Mouse (Mus musculus) 3T3-L1 (cell line): ENCODE measurements around the gene Faf1.
A peak's percentile ranks its signal among the peaks of the same experiment; 100 is the strongest.
"Not testable (repeated sequence)": the region's sequence is repeated elsewhere in the genome, so short reads cannot be mapped to it uniquely, and the experiment has no call there.

Source experiments
- DNase-seq: peaks from one replicate; pipeline ENCODE4 v3.0.0-alpha.2; 2015; ENCODE audit warnings: low read depth, low spot score

Gene Faf1

GRCm38 (mm10) chr4:109665101-109665981 is 11.0 kb upstream of the Faf1 start:
- DNase-seq = peak; percentile 82

DNA sequence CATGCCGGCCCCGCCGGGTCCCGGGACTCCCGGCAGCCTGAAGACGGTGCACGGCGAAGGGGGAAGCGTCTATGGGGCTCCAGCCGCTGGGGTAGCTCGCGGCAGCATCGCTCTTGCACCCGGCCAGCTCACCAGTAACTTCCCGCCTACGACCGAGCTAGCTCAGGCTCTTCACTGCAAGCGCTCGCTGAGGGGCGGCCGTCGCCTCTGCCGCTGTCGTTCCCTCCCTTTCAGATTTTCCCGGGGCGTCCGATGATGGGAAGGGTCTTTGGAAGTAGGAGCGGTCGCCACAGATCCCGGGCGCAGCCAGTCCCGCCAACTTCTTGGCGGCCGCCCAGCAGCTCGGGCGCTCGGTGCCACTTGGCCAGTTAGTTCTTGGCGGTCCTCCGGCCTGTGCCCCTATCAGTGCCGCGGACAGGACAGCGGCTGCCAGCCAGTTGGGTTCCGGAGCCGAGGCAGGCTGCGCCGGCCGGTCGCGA is 10.4 kb upstream of the Faf1 start:
- DNase-seq = no peak

DNA sequence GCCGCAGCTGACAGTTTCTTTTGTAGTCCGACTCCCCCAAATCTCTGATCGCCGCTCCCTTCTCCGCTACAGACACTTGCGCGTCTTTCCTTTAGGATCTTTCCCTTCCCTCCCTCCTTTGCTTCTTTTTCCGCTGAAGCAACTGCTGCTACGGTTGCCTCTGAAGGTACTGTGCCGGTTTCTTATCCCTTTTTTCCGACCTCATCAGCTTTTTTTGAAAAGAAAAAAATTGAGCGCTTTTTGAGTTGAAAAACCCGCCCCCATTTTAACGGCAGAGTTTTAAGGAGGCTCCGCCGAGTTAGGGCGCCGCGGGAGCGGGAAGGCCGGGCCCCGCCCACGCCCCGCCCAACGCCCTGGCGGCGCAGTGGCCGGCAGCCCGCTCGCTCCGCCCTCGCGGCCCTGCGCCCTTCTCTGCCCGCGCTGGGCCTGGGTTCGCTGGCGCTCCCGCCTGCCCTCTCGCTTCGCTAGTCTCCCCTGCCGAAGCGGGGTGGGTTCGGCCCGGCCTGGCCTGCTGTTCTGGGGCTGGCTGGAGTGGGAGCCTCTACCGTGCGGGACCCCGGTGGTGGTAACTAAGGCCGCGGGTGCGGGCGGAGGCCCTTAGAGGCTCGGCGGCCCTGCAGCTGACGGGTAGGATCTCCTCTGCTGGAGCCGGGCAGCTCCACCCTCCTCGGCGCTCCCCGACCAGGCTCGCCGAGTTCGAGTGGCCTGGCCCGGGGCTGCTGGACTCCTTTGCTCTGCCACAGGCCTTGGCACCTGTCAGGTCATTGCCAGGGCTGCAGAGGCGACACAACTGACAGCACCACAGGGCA is 9.7 kb upstream of the Faf1 start, which contains the start of gene Cdkn2c:
Gene Cdkn2c (minus strand): TSS at position 729 of the 809 bp plus-strand sequence.
- DNase-seq = peak; percentile 85

DNA sequence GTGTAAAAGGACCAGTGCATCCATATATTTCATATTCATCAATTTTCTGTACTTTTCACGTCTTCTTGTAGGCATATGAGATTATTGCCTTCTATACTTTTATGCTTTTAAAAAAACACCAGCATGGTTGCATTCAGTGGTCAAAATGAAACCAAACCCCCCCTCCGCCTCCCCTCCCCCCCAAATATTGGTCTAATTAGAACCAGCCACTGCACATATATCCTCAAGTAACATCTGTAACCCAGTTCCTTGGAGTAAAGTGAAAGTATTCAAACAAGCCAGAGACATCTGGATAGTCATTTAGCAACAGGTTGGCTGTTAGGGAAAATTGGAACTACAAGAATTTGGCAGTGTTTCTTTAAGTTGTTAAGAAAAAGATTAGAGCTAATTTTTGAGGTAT is 8.9 kb upstream of the Faf1 start:
- peak; percentile 63 for DNase-seq

GRCm38 (mm10) chr4:109670213-109670612 is 6.2 kb upstream of the Faf1 start:
- peak; percentile 70 for DNase-seq

GRCm38 (mm10) chr4:109671941-109672340 is 4.4 kb upstream of the Faf1 start:
- DNase-seq = no peak

DNA sequence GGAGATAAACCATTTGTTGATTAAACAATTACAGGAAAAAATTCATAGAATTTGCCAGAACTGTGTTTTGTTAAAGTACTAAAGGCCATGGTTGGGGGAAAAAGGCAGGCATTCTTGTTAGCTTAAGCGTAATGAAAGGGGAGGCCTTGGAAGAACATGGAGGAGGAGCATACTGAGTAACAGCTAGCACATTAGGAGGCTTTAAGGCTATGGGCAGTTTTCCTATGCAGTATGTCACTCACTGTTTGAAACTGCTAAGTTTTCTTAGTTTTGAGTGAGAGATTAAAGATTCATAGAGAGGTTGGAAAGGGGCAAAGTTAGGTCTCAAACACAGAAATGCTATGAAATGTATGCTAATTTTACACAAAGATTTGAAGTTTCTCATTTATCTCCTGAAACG is 2.3 kb upstream of the Faf1 start:
- no peak for DNase-seq

GRCm38 (mm10) chr4:109677221-109677620 is 833 bp downstream of the Faf1 start:
- DNase-seq = no peak

DNA sequence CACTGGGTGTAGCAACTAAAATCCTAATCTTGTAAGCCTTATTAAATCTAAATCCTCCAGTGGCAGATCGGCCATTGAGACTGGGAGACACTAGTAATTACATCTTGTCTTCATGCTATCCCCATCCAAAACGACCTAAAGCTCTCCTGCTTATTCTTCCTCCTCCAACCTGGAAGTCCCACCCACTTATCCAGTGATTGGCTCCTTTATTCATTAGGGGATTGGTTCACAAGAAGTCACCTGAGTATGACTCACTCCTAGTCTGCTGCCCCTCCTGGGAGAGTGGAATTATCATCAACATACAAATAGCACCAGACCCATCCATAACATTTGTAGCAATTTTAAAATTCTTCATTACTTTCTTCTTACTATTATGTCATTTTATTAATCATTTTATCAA is 7.2 kb downstream of the Faf1 start:
- DNase-seq = no peak

DNA sequence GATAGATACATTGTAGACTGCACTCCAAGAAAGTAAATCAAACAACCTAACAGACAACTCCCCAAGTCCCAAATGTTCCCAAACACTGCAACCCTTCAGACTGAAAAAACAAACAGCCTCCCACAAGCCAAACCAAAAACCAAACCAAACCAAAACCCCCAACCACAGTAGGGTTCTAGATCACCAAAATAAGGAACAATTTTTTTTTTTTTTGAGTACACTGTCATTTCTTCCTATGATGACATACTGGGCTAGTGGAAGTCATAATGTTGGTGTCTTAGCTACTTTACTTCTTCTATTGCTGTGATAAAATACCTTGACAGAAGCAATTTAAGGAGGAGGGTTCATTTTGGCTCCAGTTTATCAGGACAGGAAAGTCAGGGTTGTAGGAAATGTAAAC is 16.3 kb downstream of the Faf1 start:
- DNase-seq = no peak

DNA sequence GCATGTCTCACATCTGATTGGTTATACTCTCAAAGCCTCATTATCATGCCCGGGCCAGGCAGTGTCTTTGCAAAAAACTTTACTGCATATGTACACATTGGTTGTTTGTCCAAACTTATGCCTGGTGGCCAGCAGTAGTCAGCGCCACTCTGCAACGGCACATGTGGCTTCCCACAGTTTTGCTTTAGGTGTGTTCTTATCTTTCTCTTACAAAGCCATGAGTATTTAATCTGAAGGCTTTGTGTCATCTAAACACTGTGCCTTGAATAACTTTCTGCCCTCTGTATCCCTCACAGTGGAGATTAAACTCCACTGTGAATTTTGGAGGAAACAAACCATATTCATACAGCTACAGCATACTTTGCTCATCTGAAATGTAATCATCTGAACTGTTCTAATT is 24.3 kb downstream of the Faf1 start:
- not testable (repeated sequence) for DNase-seq

DNA sequence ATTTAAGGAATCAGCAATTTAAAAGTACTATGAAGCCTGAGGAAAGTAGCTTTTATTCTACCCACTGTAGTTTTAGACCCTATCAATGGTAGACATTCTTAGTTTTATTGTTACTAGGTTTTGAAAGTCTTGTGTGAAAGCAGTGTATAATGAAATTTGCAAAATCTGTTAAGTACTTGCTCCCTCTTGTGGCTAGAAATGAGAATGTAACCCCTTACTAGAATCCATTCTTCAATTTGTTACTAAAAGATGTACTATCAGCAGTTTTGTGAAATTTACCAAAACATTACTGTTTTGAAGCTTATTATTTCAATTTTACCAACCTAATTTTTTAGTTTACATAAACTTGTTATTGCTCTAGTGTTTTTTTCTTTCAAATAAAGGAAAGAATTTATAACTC is 27.2 kb downstream of the Faf1 start:
- peak; percentile 84 for DNase-seq

DNA sequence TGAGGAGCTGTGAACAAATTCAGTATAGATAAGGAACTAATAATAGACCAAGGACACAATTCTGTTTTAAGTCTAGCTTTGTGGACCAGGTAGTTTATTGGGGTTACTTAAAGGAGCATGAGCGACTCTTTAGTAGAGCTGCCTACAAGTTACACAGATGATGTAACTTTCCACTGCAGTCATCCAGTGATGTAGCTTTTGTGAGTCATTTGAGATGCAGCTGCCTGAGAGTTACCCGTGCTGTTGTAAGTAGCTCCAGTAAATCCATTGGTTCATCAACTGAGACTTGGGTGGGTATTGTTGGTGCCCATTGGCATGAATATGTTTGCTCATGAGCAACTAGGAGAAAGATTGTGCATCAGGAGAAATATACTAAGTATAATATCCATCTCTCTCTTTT is 29.0 kb downstream of the Faf1 start:
- DNase-seq = peak; percentile 55

DNA sequence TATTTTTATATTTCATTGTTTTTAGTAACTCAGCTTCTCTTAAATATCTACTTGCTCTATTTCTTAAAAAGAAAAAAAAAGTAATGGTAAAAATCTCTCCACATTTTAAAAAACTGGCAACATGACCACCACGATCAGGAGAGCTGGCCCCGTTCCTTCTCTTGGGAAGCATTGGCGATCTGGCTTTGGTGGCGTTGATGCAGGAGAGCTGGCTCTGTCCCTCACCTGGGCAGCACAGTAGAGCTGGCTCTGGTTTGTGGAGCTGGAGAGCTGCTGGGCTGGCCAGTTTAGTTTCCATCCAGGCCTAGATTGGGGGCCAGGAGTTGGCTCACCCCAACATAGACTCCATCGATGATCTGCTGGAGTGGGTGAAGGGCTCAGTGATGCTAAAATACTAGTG is 42.9 kb downstream of the Faf1 start:
- DNase-seq = no peak

- DNase-seq = peak; percentile 79
These were observed 52.9 kb downstream of the Faf1 start for GRCm38 (mm10) chr4:109729281-109729680.

- peak; percentile 65 for DNase-seq
These were observed 59.4 kb downstream of the Faf1 start for GRCm38 (mm10) chr4:109735754-109736153.

GRCm38 (mm10) chr4:109743984-109744383 is 67.6 kb downstream of the Faf1 start:
- peak; percentile 15 for DNase-seq

GRCm38 (mm10) chr4:109759031-109759430 is 82.6 kb downstream of the Faf1 start:
- DNase-seq = peak; percentile 71

GRCm38 (mm10) chr4:109759901-109760300 is 83.5 kb downstream of the Faf1 start:
- DNase-seq = no peak

- DNase-seq = no peak
These were observed 84.1 kb downstream of the Faf1 start for GRCm38 (mm10) chr4:109760501-109760900.

DNA sequence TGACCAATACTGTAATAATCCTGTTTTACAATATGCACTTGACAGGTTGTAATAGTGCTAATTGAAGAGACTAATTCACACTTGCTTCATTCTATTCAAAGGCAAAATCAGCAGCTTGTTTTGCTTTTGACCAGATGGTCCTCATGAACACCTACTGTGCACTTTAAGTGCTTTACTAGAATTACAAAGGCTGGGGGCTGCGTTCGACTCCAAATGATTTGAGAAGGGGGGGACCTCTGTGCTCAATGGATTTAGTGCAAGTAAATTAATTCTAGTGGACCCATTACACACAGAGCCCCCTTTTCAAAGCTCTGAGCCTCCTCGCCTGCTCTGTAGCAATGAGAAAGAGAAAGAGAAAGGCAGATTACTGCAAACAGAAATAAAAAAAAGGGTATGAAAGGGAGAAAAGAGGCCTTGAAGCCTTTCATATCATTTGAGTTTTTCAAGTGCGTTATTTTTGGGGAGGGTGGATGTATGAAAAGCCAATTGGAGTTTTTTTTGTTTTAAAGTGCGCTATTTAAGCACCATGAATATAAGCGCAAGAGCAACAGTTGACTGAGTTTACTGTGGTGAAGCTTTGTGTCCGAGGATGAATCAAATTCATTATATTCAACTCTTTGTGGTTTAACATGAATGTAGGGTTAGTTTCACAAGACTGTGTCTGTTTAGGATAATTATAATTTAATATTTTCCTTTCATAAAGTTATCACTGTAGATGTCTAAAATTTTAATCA is 86.5 kb downstream of the Faf1 start:
- DNase-seq = no peak

- no peak for DNase-seq
These were observed 92.7 kb downstream of the Faf1 start for GRCm38 (mm10) chr4:109769071-109769470.
